Mouse (Mus musculus) heart, postnatal 36 days (tissue): ENCODE measurements around the gene Haao. TPM values are rescaled to one million over a fixed set of nuclear protein-coding genes. Genes with fewer than 3 reads are reported as not detected.
"Not testable (repeated sequence)": the region's sequence is repeated elsewhere in the genome, so short reads cannot be mapped to it uniquely, and the experiment has no call there.

Experiments used
- DNase-seq, 2 experiments: peaks; one replicate each; pipeline ENCODE4 v3.0.0; 2021 to 2022
- intact Hi-C: fragments of 180-260 bp; cut with DNase I; formaldehyde crosslinking; loops from one replicate; pipeline ENCODE4 v1.15.1; 2025
- total RNA-seq, 2 experiments: library from RNA; stranded (reverse); gene quantifications; 2 replicates each; pipeline ENCODE4 v1.2.3; 2021

Haao gene
- total RNA-seq, 2 experiments from 2014 or later = 0.27 to 0.53 TPM

GRCm38 (mm10) chr17:83870385-83870784 lies 22.6 kb upstream of the Haao start:
- no peak for DNase-seq
- intact Hi-C loops = loop anchor here (5.0 kb wide), 1 partner anchor 517 kb away; no protein-coding TSS in a partner anchor

- no peak for DNase-seq
- intact Hi-C loops = no loop called here
These were observed 18.8 kb upstream of the Haao start for GRCm38 (mm10) chr17:83866582-83866981.

- DNase-seq = no peak
- intact Hi-C loops = no loop called here
These were observed 17.6 kb upstream of the Haao start for GRCm38 (mm10) chr17:83865366-83865765.

GRCm38 (mm10) chr17:83862134-83862881 lies 14.5 kb upstream of the Haao start:
- intact Hi-C loops = no loop called here
- DNase-seq = peak; percentile 72 to 80

- peak; percentile 99 for DNase-seq
- intact Hi-C loops = no loop called here
These were observed 13.8 kb upstream of the Haao start for GRCm38 (mm10) chr17:83861444-83862133.

- intact Hi-C loops = not testable (repeated sequence)
These were observed 13.2 kb upstream of the Haao start for GRCm38 (mm10) chr17:83860968-83861367.

GRCm38 (mm10) chr17:83860224-83860623 lies 12.5 kb upstream of the Haao start:
- no peak for DNase-seq
- intact Hi-C loops = no loop called here

More at GRCm38 (mm10) chr17:83860968-83861367, 13.2 kb upstream of the Haao start:
- DNase-seq = not testable (repeated sequence)

- no peak for DNase-seq
- intact Hi-C loops = no loop called here
These were observed 11.9 kb upstream of the Haao start for GRCm38 (mm10) chr17:83859639-83860038.

GRCm38 (mm10) chr17:83858413-83858812 lies 10.7 kb upstream of the Haao start:
- intact Hi-C loops = no loop called here
- no peak for DNase-seq

GRCm38 (mm10) chr17:83854284-83854918 lies 6.6 kb upstream of the Haao start:
- intact Hi-C loops = loop anchor here (5.0 kb wide), 2 partner anchors 222 to 292 kb away; partner anchors contain the start of gene Kcng3
- DNase-seq = no peak

- no peak for DNase-seq
- intact Hi-C loops = loop anchor here (5.0 kb wide), 2 partner anchors 222 to 292 kb away; partner anchors contain the start of gene Kcng3
These were observed 6.1 kb upstream of the Haao start for GRCm38 (mm10) chr17:83853831-83854230.

GRCm38 (mm10) chr17:83850864-83851263 lies 3.1 kb upstream of the Haao start:
- intact Hi-C loops = loop anchor here (2.0 to 5.0 kb wide), 3 partner anchors 219 to 578 kb away; partner anchors contain the start of gene Kcng3

GRCm38 (mm10) chr17:83850458-83850857 lies 2.7 kb upstream of the Haao start:
- intact Hi-C loops = loop anchor here (2.0 to 5.0 kb wide), 3 partner anchors 218 to 578 kb away; partner anchors contain the start of gene Kcng3
- DNase-seq = peak; percentile 89 to 95

More at GRCm38 (mm10) chr17:83850864-83851263, 3.1 kb upstream of the Haao start:
- DNase-seq = no peak

GRCm38 (mm10) chr17:83849717-83850116 lies 2.0 kb upstream of the Haao start:
- DNase-seq = no peak
- intact Hi-C loops = loop anchor here (2.0 to 5.0 kb wide), 4 partner anchors 157 to 577 kb away; partner anchors contain the start of gene Kcng3

- DNase-seq = no peak
- intact Hi-C loops = loop anchor here (5.0 kb wide), 1 partner anchor 157 kb away; no protein-coding TSS in a partner anchor
These were observed 1.4 kb upstream of the Haao start for GRCm38 (mm10) chr17:83849081-83849675.

GRCm38 (mm10) chr17:83848482-83848881 lies 719 bp upstream of the Haao start:
- DNase-seq = no peak
- intact Hi-C loops = loop anchor here (5.0 kb wide), 1 partner anchor 156 kb away; no protein-coding TSS in a partner anchor

- intact Hi-C loops = loop anchor here (5.0 kb wide), 1 partner anchor 155 kb away; no protein-coding TSS in a partner anchor
- no peak for DNase-seq
These were observed 663 bp downstream of the Haao start for GRCm38 (mm10) chr17:83847100-83847499.

GRCm38 (mm10) chr17:83846301-83847021 lies 1.3 kb downstream of the Haao start:
- intact Hi-C loops = loop anchor here (5.0 kb wide), 1 partner anchor 154 kb away; no protein-coding TSS in a partner anchor
- no peak for DNase-seq

- DNase-seq = no peak
- intact Hi-C loops = loop anchor here (5.0 kb wide), 1 partner anchor 153 kb away; no protein-coding TSS in a partner anchor
These were observed 2.2 kb downstream of the Haao start for GRCm38 (mm10) chr17:83845538-83845937.
